Mouse (Mus musculus) limb, embryonic 14.5 days (tissue): ENCODE data around the gene Hspb3. TPM values are rescaled to one million over a fixed set of nuclear protein-coding genes. Genes with fewer than 3 reads are reported as not detected.

ENCODE experiments used
- ATAC-seq: fragments of 200-750 bp; cut with Nextera tagmentation; 2 replicates; pipeline ENCODE4 v1.8.0; 2017; ENCODE audit warnings: low read depth, moderate number of reproducible peaks, moderate TSS enrichment; ENCODE audit not compliant: low FRiP score
- DNase-seq: peaks from one replicate; pipeline ENCODE4 v3.0.0-alpha.2; 2015; ENCODE audit warnings: low spot score
- H3K27ac ChIP-seq: fragments of 300-500 bp; sonication (generic); replicated peaks from 2 replicates; pipeline ENCODE4 v1.5.1; 2014; ENCODE audit warnings: low read depth, mild to moderate bottlenecking, low read length, moderate library complexity, mixed read lengths
- H3K27me3 ChIP-seq: fragments of 300-500 bp; sonication (generic); 2 replicates; pipeline ENCODE4 v1.6.1; 2014; ENCODE audit warnings: low read length, mixed read lengths; ENCODE audit not compliant: control insufficient read depth, insufficient read depth
- H3K36me3 ChIP-seq: fragments of 300-500 bp; sonication (generic); 2 replicates; pipeline ENCODE4 v1.6.1; 2014; ENCODE audit warnings: mild to moderate bottlenecking, low read length, moderate library complexity, mixed read lengths; ENCODE audit not compliant: control insufficient read depth, insufficient read depth
- H3K4me1 ChIP-seq: fragments of 300-500 bp; sonication (generic); 2 replicates; pipeline ENCODE4 v1.6.1; 2014; ENCODE audit warnings: antibody characterized with exemption, low read length, mixed read lengths; ENCODE audit not compliant: control insufficient read depth, insufficient read depth
- H3K4me2 ChIP-seq: fragments of 300-500 bp; sonication (generic); replicated peaks from 2 replicates; pipeline ENCODE4 v1.6.1; 2014; ENCODE audit warnings: low read depth, mild to moderate bottlenecking, low read length, moderate library complexity; ENCODE audit not compliant: severe bottlenecking
- H3K4me3 ChIP-seq: fragments of 300-500 bp; sonication (generic); replicated peaks from 2 replicates; pipeline ENCODE4 v1.5.1; 2014; ENCODE audit warnings: low read length
- H3K9ac ChIP-seq: fragments of 300-500 bp; sonication (generic); 2 replicates; pipeline ENCODE4 v1.6.1; 2014; ENCODE audit warnings: mild to moderate bottlenecking, low read depth, low read length, moderate library complexity; ENCODE audit not compliant: severe bottlenecking
- H3K9me3 ChIP-seq: fragments of 300-500 bp; sonication (generic); 2 replicates; pipeline ENCODE4 v1.6.1; 2016; ENCODE audit warnings: low read length; ENCODE audit not compliant: control insufficient read depth
- POLR2A ChIP-seq: fragments of 200-500 bp; IDR thresholded peaks from 2 replicates; pipeline ENCODE4 v1.8.0; 2012; ENCODE audit warnings: inconsistent platforms, mild to moderate bottlenecking, moderate library complexity, borderline replicate concordance; ENCODE audit not compliant: insufficient read depth, insufficient read length; ENCODE audit errors: extremely low read depth
- WGBS: fragments of 180-500 bp; shearing (Covaris S2); extraction: QIAGEN DNeasy Blood & Tissue Kit; methylation state at CpG from one replicate; pipeline ENCODE4 v1.1.7; 2014; 5-methylcytosine and 5-hydroxymethylcytosine counted together
- polyA plus RNA-seq, 2 experiments: library from polyadenylated mRNA; depleted of rRNA in 1 of 2; stranded (reverse) in 1 of 2; unstranded in 1 of 2; fragments of >200 nt; fragmentation: Nextera tagmentation in 1 of 2; extraction: Ambion mirVana in 1 of 2; gene quantifications; 2 replicates each; pipeline versions ENCODE4 v1.2.1 to v1.2.3; 2012 to 2014

Gene Hspb3
- polyA plus RNA-seq, 2 experiments, result 13.8 to 15.3 TPM

GRCm38 (mm10) chr13:113613341-113613740 is 50.1 kb downstream of the Hspb3 start:
- peak overlapping the region; percentile 92 for H3K4me3 ChIP-seq
- H3K27me3 ChIP-seq, result no peaks in the 10 kb centered on the region
- 8% methylated on average over 12 of the region's 12 CpGs for WGBS
- peak overlapping the region; percentile 41; the same call in 1 of the 2 replicates for H3K9ac ChIP-seq
- H3K9me3 ChIP-seq, result no peaks in the 10 kb centered on the region
- H3K27ac ChIP-seq, result peak overlapping the region; percentile 52
- peaks cover 50% of the 10 kb centered on the region for H3K4me1 ChIP-seq
- H3K36me3 ChIP-seq, result peaks cover 24% of the 10 kb centered on the region
- peak overlapping the region; percentile 93 for H3K4me2 ChIP-seq
- ATAC-seq, result no peak
- DNase-seq, result no peak
- no peak for TF ChIP-seq POLR2A

Other genes starting within 250 kb of the Hspb3 start
- gene Snx18, start 45.1 kb downstream of the Hspb3 start, polyA plus RNA-seq (2012; rRNA removed), result 23.8 and 26.6 TPM in 2 replicates
- gene Snx18, start 45.1 kb downstream of the Hspb3 start, polyA plus RNA-seq (2014; fragmentation: Nextera tagmentation; extraction: Ambion mirVana), result 37.4 and 41.9 TPM in 2 replicates
- 9.9 and 10.1 TPM in 2 replicates for gene Arl15, start 130.8 kb upstream of the Hspb3 start, polyA plus RNA-seq (2012; rRNA removed)
- gene Arl15, start 130.8 kb upstream of the Hspb3 start, polyA plus RNA-seq (2014; fragmentation: Nextera tagmentation; extraction: Ambion mirVana), result 10.7 and 11.9 TPM in 2 replicates